Mouse (Mus musculus) adrenal gland, adult 8-10 months (tissue): Measurements from ENCODE around the gene Sbno2. TPM values are rescaled to one million over a fixed set of nuclear protein-coding genes. Genes with fewer than 3 reads are reported as not detected.

Source experiments
- DNase-seq: peaks from one replicate; pipeline ENCODE4 v3.0.0; 2022
- total RNA-seq, 4 experiments: library from RNA; stranded (reverse); gene quantifications; 2 replicates each; pipeline ENCODE4 v1.2.4; 2022

The Sbno2 gene
- total RNA-seq, 4 experiments from 2014 or later = 27.4 to 54.8 (median 45.1) TPM

GRCm38 (mm10) chr10:80141786-80142529, 36.6 kb upstream of the Sbno2 start:
- DNase-seq = peak; percentile 95

GRCm38 (mm10) chr10:80141243-80141642, 35.9 kb upstream of the Sbno2 start:
- DNase-seq = peak; percentile 97

- no peak for DNase-seq
Observed at GRCm38 (mm10) chr10:80140666-80141035, 35.3 kb upstream of the Sbno2 start, which contains the start of gene Cbarp. TSS of gene Cbarp (minus strand) at chr10:80140835.

GRCm38 (mm10) chr10:80139975-80140665, 34.7 kb upstream of the Sbno2 start:
- DNase-seq = no peak

GRCm38 (mm10) chr10:80139439-80139775, 34.0 kb upstream of the Sbno2 start:
- no peak for DNase-seq

- DNase-seq = no peak
Observed at GRCm38 (mm10) chr10:80138553-80139438, 33.4 kb upstream of the Sbno2 start, which contains the start of gene Atp5d. TSS of gene Atp5d (plus strand) at chr10:80138632.

GRCm38 (mm10) chr10:80137626-80138552, 32.5 kb upstream of the Sbno2 start:
- DNase-seq = no peak

- DNase-seq = no peak
Observed at GRCm38 (mm10) chr10:80136952-80137625, 31.7 kb upstream of the Sbno2 start.

GRCm38 (mm10) chr10:80136179-80136951, 31.0 kb upstream of the Sbno2 start:
- DNase-seq = no peak

GRCm38 (mm10) chr10:80135641-80136040, 30.3 kb upstream of the Sbno2 start:
- no peak for DNase-seq

- no peak for DNase-seq
Observed at GRCm38 (mm10) chr10:80135161-80135560, 29.8 kb upstream of the Sbno2 start.

GRCm38 (mm10) chr10:80134421-80134820, 29.1 kb upstream of the Sbno2 start:
- no peak for DNase-seq

GRCm38 (mm10) chr10:80133226-80133849, 28.0 kb upstream of the Sbno2 start:
- DNase-seq = no peak

GRCm38 (mm10) chr10:80131952-80132350, 26.6 kb upstream of the Sbno2 start:
- DNase-seq = peak; percentile 9

GRCm38 (mm10) chr10:80131316-80131951, 26.1 kb upstream of the Sbno2 start:
- DNase-seq = peak; percentile 52

GRCm38 (mm10) chr10:80130403-80131031, 25.1 kb upstream of the Sbno2 start:
- peak; percentile 11 for DNase-seq

GRCm38 (mm10) chr10:80129846-80130245, 24.5 kb upstream of the Sbno2 start:
- no peak for DNase-seq

- no peak for DNase-seq
Observed at GRCm38 (mm10) chr10:80127920-80128319, 22.5 kb upstream of the Sbno2 start.
